Mouse (Mus musculus) layer of hippocampus, adult 9-10 months (tissue): ENCODE measurements around the gene Amy2a3.
"Not testable (repeated sequence)": the region's sequence is repeated elsewhere in the genome, so short reads cannot be mapped to it uniquely, and the experiment has no call there.

Experiments
- DNase-seq: peaks from one replicate; pipeline ENCODE4 v3.0.0; 2022; ENCODE audit warnings: low spot score

Amy2a3 gene

DNA sequence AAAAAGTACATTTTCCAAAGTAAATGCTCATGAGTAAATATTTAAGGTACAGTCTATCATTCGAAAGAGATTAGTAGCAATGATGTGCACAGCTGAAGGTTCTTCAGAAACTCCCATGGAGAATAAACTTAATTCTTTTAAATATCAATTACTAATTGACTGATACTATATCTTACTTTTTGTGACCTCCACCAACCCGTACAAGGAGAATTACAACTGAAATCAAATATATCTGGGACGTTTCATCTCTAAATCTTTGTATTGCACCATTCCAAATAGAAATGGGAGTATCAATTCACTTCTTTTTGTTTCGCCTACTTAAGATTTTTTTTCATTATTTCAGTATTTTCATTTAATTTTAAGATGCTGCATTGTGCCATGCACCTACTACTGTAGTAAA, at the start of gene Amy2a3:
Gene Amy2a3, minus strand, starts transcription at position 101 of the 400 bp plus-strand sequence.
- not testable (repeated sequence) for DNase-seq

DNA sequence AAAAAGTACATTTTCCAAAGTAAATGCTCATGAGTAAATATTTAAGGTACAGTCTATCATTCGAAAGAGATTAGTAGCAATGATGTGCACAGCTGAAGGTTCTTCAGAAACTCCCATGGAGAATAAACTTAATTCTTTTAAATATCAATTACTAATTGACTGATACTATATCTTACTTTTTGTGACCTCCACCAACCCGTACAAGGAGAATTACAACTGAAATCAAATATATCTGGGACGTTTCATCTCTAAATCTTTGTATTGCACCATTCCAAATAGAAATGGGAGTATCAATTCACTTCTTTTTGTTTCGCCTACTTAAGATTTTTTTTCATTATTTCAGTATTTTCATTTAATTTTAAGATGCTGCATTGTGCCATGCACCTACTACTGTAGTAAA, 32.7 kb upstream of the Amy2a3 start, which contains the start of gene Amy2a2:
Gene Amy2a2, minus strand, starts transcription at position 101 of the 400 bp plus-strand sequence.
- DNase-seq: not testable (repeated sequence)

DNA sequence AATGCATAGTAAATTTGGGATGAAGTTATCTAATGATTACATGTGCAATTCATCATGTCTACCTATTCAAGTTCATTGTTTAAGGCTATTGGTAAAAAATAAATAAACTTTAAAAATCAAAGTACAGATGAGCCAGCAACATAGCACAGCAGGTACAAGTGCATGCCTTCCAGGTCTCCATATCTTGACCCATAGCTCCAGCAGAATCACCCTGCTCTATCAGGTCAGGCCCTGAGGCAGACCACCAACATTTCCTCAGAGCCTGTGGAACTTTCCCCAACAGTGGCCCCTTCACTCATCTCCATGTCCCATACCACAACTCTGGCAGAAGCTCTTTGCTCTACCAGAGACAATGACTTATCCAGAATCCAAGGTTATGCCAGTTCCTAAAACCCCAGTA, 21.6 kb upstream of the Amy2a3 start:
- not testable (repeated sequence) for DNase-seq

DNA sequence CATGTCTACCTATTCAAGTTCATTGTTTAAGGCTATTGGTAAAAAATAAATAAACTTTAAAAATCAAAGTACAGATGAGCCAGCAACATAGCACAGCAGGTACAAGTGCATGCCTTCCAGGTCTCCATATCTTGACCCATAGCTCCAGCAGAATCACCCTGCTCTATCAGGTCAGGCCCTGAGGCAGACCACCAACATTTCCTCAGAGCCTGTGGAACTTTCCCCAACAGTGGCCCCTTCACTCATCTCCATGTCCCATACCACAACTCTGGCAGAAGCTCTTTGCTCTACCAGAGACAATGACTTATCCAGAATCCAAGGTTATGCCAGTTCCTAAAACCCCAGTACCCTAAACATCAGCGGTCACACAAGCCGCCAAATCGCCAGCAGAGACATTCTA, 10.9 kb downstream of the Amy2a3 start:
- DNase-seq: not testable (repeated sequence)

DNA sequence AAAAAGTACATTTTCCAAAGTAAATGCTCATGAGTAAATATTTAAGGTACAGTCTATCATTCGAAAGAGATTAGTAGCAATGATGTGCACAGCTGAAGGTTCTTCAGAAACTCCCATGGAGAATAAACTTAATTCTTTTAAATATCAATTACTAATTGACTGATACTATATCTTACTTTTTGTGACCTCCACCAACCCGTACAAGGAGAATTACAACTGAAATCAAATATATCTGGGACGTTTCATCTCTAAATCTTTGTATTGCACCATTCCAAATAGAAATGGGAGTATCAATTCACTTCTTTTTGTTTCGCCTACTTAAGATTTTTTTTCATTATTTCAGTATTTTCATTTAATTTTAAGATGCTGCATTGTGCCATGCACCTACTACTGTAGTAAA, 32.5 kb downstream of the Amy2a3 start, which contains the start of gene Amy2a4:
Gene Amy2a4, minus strand, starts transcription at position 101 of the 400 bp plus-strand sequence.
- not testable (repeated sequence) for DNase-seq

DNA sequence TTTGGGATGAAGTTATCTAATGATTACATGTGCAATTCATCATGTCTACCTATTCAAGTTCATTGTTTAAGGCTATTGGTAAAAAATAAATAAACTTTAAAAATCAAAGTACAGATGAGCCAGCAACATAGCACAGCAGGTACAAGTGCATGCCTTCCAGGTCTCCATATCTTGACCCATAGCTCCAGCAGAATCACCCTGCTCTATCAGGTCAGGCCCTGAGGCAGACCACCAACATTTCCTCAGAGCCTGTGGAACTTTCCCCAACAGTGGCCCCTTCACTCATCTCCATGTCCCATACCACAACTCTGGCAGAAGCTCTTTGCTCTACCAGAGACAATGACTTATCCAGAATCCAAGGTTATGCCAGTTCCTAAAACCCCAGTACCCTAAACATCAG, 43.6 kb downstream of the Amy2a3 start:
- DNase-seq: not testable (repeated sequence)

DNA sequence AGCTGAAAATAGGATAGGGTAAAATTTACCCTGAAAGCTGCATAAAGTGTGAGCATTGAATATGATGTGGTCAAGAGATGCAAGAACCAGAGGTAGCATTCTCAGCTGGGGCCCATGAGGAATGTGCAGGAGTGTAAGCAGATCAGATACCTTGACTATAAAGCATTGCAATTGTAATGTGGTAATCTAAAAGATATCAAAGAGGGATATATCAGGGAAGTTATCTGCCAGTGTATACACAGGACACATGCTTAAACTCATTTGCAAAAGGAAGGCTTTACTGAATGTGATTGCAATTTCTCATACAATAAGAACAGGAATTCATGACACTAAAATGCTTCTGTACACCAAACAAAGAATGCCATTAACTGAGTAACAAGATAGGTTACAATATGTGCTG, 44.3 kb downstream of the Amy2a3 start:
- DNase-seq: not testable (repeated sequence)
